Mouse (Mus musculus): Measurements from ENCODE around the gene Tardbp. TPM values are rescaled to one million over a fixed set of nuclear protein-coding genes. Genes with fewer than 3 reads are reported as not detected.

Tardbp gene
- 100 to 1,000 TPM in 1 of 2 experiments, 10 to 100 TPM in 1; 97.3 to 116 TPM for total RNA-seq (2021)
- long read RNA-seq, experiment 1, full-length matches to known transcripts = 13 of 39 reads
- long read RNA-seq, experiment 1, partial matches to known transcripts = 4 of 39 reads
- long read RNA-seq, experiment 1, other reads (novel, unspliced or antisense) = 22 of 39 reads
- long read RNA-seq, experiment 2, full-length matches to known transcripts = 8 of 31 reads
- long read RNA-seq, experiment 2, partial matches to known transcripts = 3 of 31 reads
- long read RNA-seq, experiment 2, other reads (novel, unspliced or antisense) = 20 of 31 reads

GRCm38 (mm10) chr4:148626623-148627185 is at the start of gene Tardbp:
TSS of gene Tardbp (minus strand) at chr4:148627019.
- DNase-seq = peak; percentile 91 to 95
- intact Hi-C loops (cut with DNase I) = no loop called here

- DNase-seq = no peak
- intact Hi-C loops (cut with DNase I) = no loop called here
Observed at GRCm38 (mm10) chr4:148676188-148676960, 49.6 kb upstream of the Tardbp start.

- DNase-seq = no peak
- intact Hi-C loops (cut with DNase I) = no loop called here
Observed at GRCm38 (mm10) chr4:148675043-148675442, 48.2 kb upstream of the Tardbp start.

DNA sequence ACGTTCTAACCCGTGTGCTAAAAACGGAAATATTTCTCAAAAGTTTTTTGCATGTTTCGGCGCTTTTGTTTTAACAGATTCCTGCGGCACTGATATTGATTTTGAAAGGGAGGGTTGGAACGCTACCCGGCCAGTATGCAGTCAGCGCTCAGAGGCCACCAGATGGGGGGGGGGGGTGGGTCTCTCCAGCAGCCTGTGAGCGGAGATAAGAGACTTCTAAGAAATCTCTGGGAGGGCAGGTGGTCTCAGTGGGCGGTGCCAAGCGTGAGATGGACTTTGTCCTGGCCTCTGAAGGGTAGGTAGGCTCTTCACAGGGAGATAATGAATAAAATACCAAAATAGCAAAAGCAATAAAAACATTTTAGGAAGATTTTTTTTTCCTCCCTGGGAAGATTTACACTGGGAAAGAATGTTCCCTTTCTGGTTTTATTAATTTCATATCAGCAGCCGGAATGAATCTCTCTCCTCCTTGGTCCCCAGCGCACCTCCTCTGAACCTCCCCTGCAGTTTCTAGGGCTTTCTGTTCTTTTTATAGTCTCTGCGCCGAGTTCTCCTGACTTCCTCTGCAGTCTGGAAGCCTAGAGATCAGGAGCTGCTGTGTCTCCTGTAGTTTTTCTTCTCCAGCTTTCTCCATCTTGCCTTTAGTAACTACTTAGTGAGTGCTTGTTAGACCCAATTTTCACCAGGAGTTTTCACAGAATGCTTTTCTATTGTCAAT is 44.6 kb upstream of the Tardbp start:
- intact Hi-C loops (cut with DNase I) = no loop called here
- DNase-seq = no peak

- DNase-seq = no peak
Observed at GRCm38 (mm10) chr4:148667006-148667755, 40.4 kb upstream of the Tardbp start.

DNA sequence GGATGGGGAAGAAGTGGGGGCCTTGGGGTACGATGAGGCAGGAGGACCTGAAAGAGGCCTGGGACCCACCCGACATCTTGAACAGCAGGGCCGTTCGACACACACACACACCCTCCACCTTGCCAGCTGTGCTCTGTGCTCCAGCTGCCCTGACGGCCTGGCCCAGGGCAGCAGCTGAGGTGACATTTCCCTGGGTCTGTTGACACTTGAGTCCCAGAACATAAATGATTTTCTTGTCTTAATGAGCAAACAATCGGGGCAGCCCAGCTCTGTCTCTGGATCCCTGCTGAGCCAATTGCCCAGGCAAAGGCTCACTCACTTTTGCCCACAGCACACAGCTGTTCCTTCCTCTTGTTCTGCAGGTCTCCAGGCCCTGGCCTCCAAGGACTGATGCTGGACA is 37.2 kb upstream of the Tardbp start:
- intact Hi-C loops (cut with DNase I) = no loop called here
- DNase-seq = no peak

More at GRCm38 (mm10) chr4:148667006-148667755, 40.4 kb upstream of the Tardbp start:
- intact Hi-C loops (cut with DNase I) = no loop called here

- DNase-seq = no peak
- intact Hi-C loops (cut with DNase I) = no loop called here
Observed at GRCm38 (mm10) chr4:148663326-148663725, 36.5 kb upstream of the Tardbp start.

DNA sequence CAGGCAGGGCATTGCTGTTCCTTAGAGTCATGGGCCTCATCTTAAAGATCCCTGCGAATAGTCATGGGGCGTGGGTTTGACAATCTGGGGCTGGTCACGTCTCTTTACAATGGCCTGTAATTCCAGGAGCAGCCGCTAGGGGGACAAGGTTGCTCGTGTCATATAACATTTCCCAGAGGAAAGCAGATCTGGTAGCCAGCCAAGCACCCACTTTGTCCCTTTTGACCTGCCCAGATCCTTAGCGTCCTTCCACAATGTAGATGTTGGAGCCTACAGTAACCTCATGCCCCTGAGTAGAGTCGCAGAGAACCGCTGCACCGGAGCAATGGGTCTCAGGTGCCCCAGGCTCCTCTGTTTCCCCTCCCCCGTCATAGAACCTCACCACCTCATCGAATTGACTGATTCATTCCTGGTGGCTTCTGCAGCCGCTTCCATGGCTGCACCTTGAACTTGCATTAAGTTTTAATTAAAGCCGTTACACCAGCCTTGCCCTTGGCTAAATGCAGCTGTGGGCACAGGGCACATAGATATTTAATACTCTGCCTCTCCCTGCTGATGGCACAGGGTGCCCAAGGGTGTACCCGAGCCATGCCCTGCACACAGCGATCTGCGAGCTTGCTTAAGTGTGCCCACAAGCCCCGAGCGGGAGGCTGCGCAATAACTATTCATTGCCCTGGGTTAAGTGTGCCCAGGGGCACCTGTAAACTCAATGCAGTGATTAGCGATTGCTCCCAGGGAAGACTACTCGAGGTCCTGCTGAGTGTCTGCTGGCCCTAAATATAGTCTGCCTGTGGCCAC is 35.5 kb upstream of the Tardbp start:
- peak; percentile 66 for DNase-seq
- intact Hi-C loops (cut with DNase I) = no loop called here

DNA sequence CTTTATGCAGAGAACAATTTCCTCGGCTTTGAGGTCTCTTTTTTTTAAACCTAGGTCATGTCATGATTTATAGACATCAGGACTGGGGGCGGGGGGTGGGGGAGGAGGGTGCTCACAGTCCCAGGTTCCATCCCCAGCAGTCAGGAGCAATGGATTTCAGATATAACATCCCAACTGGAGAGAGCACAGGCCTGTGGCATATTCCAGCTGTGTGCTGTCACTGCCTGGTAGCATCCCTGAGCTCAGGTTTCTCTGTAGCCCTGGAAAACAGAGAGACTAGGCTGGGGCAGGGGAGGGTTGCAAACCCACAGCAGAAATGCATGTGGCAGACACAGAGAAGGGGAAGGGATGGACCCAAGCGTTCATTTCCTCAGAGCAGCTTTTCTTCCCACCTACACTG is 33.4 kb upstream of the Tardbp start:
- intact Hi-C loops (cut with DNase I) = no loop called here
- DNase-seq = no peak

DNA sequence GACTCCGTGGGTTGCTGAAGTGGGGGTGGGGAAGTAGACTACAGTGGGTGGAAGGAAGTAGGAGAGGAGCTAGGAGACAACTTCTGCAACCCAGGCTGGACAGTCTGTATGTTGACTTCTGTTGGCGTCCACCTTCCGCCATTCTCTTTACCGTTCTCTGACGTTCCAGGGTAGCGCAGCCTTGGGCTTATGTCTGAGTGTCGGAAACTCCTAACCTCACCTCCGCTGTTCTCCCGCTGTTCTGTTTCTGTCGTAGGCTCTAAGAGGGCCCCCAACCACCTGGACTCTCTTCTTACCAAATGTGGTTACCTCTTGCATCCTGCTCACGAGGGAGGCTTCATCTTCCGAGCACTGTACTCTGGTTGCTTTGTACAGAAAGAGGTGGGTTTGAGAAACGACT is 31.0 kb upstream of the Tardbp start:
- intact Hi-C loops (cut with DNase I) = no loop called here
- DNase-seq = no peak

GRCm38 (mm10) chr4:148656691-148657258 is 30.0 kb upstream of the Tardbp start:
- DNase-seq = no peak
- intact Hi-C loops (cut with DNase I) = no loop called here

GRCm38 (mm10) chr4:148654701-148655398 is 28.0 kb upstream of the Tardbp start:
- intact Hi-C loops (cut with DNase I) = no loop called here
- DNase-seq = no peak

- no peak for DNase-seq
- intact Hi-C loops (cut with DNase I) = no loop called here
Observed at GRCm38 (mm10) chr4:148651045-148651444, 24.2 kb upstream of the Tardbp start.

- DNase-seq = no peak
- intact Hi-C loops (cut with DNase I) = no loop called here
Observed at GRCm38 (mm10) chr4:148649309-148649708, 22.5 kb upstream of the Tardbp start.

DNA sequence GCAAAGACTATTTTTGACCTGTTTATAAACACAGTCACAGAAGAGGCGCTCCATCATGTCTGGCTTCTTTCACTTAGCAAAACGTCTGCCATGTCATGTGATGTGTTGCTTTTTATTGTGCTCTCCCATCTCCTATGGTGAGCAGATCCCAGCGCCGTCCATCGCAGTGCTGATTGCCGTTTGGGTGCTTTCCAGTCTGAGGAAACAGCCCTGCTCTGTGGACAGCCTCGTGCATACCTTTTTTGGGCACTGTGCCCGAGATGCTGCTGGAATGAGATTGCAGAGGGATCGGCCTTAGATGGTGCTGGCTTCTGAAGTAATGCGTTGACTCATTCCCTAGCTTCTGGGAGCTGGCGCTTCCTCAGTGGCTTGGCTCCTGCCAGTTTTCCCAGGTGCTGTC is 19.8 kb upstream of the Tardbp start:
- intact Hi-C loops (cut with DNase I) = no loop called here

GRCm38 (mm10) chr4:148644926-148645325 is 18.1 kb upstream of the Tardbp start:
- no peak for DNase-seq
- intact Hi-C loops (cut with DNase I) = no loop called here

More for the DNA sequence above, 19.8 kb upstream of the Tardbp start:
- no peak for DNase-seq

DNA sequence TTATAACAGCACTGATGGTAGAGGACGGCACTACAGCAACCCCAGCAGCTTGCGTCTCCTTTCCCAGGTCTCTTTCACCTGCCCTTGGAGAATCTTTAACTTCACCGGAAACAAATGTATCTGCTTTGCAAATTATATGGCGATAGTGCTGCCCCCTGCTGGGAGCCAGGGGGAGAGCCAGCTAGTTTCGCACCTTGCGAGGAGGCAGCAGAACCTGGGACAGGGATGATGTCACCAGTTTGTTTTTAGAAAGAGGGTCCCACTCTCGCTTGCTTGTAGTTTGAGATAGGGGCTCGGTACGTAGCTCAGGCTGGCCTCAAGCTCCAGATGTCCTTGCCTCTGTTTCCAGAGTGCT is 17.3 kb upstream of the Tardbp start:
- intact Hi-C loops (cut with DNase I) = no loop called here
- DNase-seq = peak in 1 of 2 experiments; percentile 44

- DNase-seq = no peak
- intact Hi-C loops (cut with DNase I) = no loop called here
Observed at GRCm38 (mm10) chr4:148643291-148644156, 16.7 kb upstream of the Tardbp start, which contains the start of gene Gm572. TSS of gene Gm572 (plus strand) at chr4:148643317.

Measured in gastrocnemius, postnatal 36 days (tissue).